Comparison of ENCODE assay signal across 8 mouse cellular contexts in genomic region chr7:138845111-138845510, GRCm38 (mm10). TPM values are rescaled to one million over a fixed set of nuclear protein-coding genes. Genes with fewer than 3 reads are reported as not detected.
DNase-seq lines count a peak whose midpoint lies in the region; ATAC-seq and TF ChIP-seq lines count a peak whose summit lies in the region.

No protein-coding gene starts in this region.

- peak overlapping the region; percentile 98 for H3K4me3 ChIP-seq in lung, embryonic 15.5 days
- H3K4me3 ChIP-seq in lung, adult 2 months (replicated peaks; ENCODE audit: extremely low read depth, low read depth, low read length), result no peak overlapping the region
- H3K4me3 ChIP-seq in embryonic fibroblast, embryonic 13.5 days (ENCODE audit: insufficient read depth, low read length), result peak overlapping the region; percentile 97
- peak overlapping the region; percentile 100 for H3K4me3 ChIP-seq in limb, embryonic 11.5 days (ENCODE audit: low read depth, low read length)
- peak overlapping the region; percentile 98 for H3K4me3 ChIP-seq in neural tube, embryonic 15.5 days (replicated peaks)

- 22% methylated on average over 8 of the region's 8 CpGs for WGBS in lung, embryonic 15.5 days
- WGBS in lung, adult 2 months, result 30% methylated on average over 8 of the region's 8 CpGs
- WGBS in limb, embryonic 11.5 days, result 39% methylated on average over 8 of the region's 8 CpGs
- 39% methylated on average over 8 of the region's 8 CpGs for WGBS in neural tube, embryonic 15.5 days

- H3K36me3 ChIP-seq in lung, embryonic 15.5 days, result 0 out of 2 replicates have a peak, but pooled peaks cover 4% of the 10 kb centered on the region
- peaks cover 2% of the 10 kb centered on the region; the same call in 1 of the 2 replicates for H3K36me3 ChIP-seq in limb, embryonic 11.5 days (ENCODE audit: control insufficient read depth, insufficient read depth, low read length)
- H3K36me3 ChIP-seq in neural tube, embryonic 15.5 days, result peaks cover 4% of the 10 kb centered on the region

- 0 out of 2 replicates have a peak overlapping the region, but pooled peaks have one; percentile 5 for H3K27ac ChIP-seq in lung, embryonic 15.5 days
- no peak overlapping the region for H3K27ac ChIP-seq in embryonic fibroblast, embryonic 13.5 days (ENCODE audit: insufficient read depth, low read length)
- no peak overlapping the region for H3K27ac ChIP-seq in limb, embryonic 11.5 days (replicated peaks; ENCODE audit: low read depth, low read length)
- peak overlapping the region; percentile 98 for H3K27ac ChIP-seq in neural tube, embryonic 15.5 days (replicated peaks)

- H3K9me3 ChIP-seq in lung, embryonic 15.5 days, result no peaks in the 10 kb centered on the region
- no peaks in the 10 kb centered on the region for H3K9me3 ChIP-seq in limb, embryonic 11.5 days (ENCODE audit: control insufficient read depth, low read length)
- H3K9me3 ChIP-seq in neural tube, embryonic 15.5 days (replicated peaks), result no peaks in the 10 kb centered on the region

- H3K27me3 ChIP-seq in lung, embryonic 15.5 days, result no peaks in the 10 kb centered on the region
- no peaks in the 10 kb centered on the region for H3K27me3 ChIP-seq in limb, embryonic 11.5 days (ENCODE audit: control insufficient read depth, insufficient read depth, low read length)
- H3K27me3 ChIP-seq in neural tube, embryonic 15.5 days (replicated peaks), result no peaks in the 10 kb centered on the region

- no peak for TF ChIP-seq POLR2A in lung, adult 2 months (IDR thresholded peaks at IDR 0.05; ENCODE audit: borderline replicate concordance, extremely low read depth, low read depth, low read length)
- TF ChIP-seq POLR2A in embryonic fibroblast, embryonic 13.5 days (IDR thresholded peaks at IDR 0.05; ENCODE audit: low read depth, low read length), result no peak

- no peak for DNase-seq in lung, adult 2 months
- no peak for DNase-seq in limb, embryonic 11.5 days (ENCODE audit: low spot score)
- no peak for DNase-seq in Muller cell, postnatal 12 days (ENCODE audit: inconsistent ontology term)
- no peak for DNase-seq in right cerebral cortex, postnatal 36 days (ENCODE audit: low spot score in 2 of 2)

- TF ChIP-seq CTCF in lung, adult 2 months (IDR thresholded peaks at IDR 0.05; ENCODE audit: insufficient read depth, low read length), result no peak
- TF ChIP-seq CTCF in embryonic fibroblast, embryonic 13.5 days (IDR thresholded peaks at IDR 0.05; ENCODE audit: borderline replicate concordance, insufficient read depth, low read length), result no peak

- no peak for ATAC-seq in lung, embryonic 15.5 days (ENCODE audit: borderline replicate concordance, extremely low read depth, low FRiP score, low TSS enrichment)
- ATAC-seq in limb, embryonic 11.5 days (ENCODE audit: insufficient number of reproducible peaks, low FRiP score, low TSS enrichment, low read depth), result no peak
- ATAC-seq in neural tube, embryonic 15.5 days (ENCODE audit: low FRiP score), result no peak
- no peak for ATAC-seq in monocyte, adult 5-6 weeks (replicated peaks; ENCODE audit: insufficient number of reproducible peaks, low FRiP score, low TSS enrichment, poor library complexity, severe bottlenecking)

- H3K4me2 ChIP-seq in lung, embryonic 15.5 days, result peak overlapping the region; percentile 86
- H3K4me2 ChIP-seq in limb, embryonic 11.5 days (ENCODE audit: low read depth, severe bottlenecking), result peak overlapping the region; percentile 77
- peak overlapping the region; percentile 83 for H3K4me2 ChIP-seq in neural tube, embryonic 15.5 days

- H3K9ac ChIP-seq in lung, embryonic 15.5 days, result peak overlapping the region; percentile 8; the same call in 1 of the 2 replicates
- H3K9ac ChIP-seq in limb, embryonic 11.5 days (ENCODE audit: low read length), result peak overlapping the region; percentile 37
- peak overlapping the region; percentile 97 for H3K9ac ChIP-seq in neural tube, embryonic 15.5 days (replicated peaks)

- peaks cover 32% of the 10 kb centered on the region for H3K4me1 ChIP-seq in lung, embryonic 15.5 days
- H3K4me1 ChIP-seq in lung, adult 2 months (ENCODE audit: control insufficient read depth, insufficient read depth, low read length), result peaks cover 16% of the 10 kb centered on the region
- peaks cover 12% of the 10 kb centered on the region for H3K4me1 ChIP-seq in embryonic fibroblast, embryonic 13.5 days (ENCODE audit: control insufficient read depth, insufficient read depth, low read length)
- peaks cover 8% of the 10 kb centered on the region; the same call in 1 of the 2 replicates for H3K4me1 ChIP-seq in limb, embryonic 11.5 days (ENCODE audit: control insufficient read depth, insufficient read depth, low read length)
- peaks cover 77% of the 10 kb centered on the region for H3K4me1 ChIP-seq in neural tube, embryonic 15.5 days

RNA-seq across cellular contexts. Expression of gene Ppp2r2d, which starts 0.8 kb away (rescaled TPM):
- 38.9 and 41.0 TPM in 2 replicates for polyA plus RNA-seq in lung, embryonic 15.5 days (2015; fragmentation: Nextera tagmentation; extraction: Ambion mirVana)
- polyA plus RNA-seq in lung, adult 2 months (2012; rRNA removed), result 15.3 and 19.3 TPM in 2 replicates
- polyA plus RNA-seq in embryonic fibroblast, embryonic 13.5 days (2011; ENCODE audit: insufficient read length, low read depth, missing spikeins), result 49.2 and 69.8 TPM in 2 replicates
- polyA plus RNA-seq in limb, embryonic 11.5 days (2014; fragmentation: Nextera tagmentation; extraction: Ambion mirVana), result 70.1 and 71.3 TPM in 2 replicates
- 80.1 and 88.2 TPM in 2 replicates for polyA plus RNA-seq in neural tube, embryonic 15.5 days (2015; fragmentation: Nextera tagmentation; extraction: Ambion mirVana)
- 39.1 to 56.7 TPM (median 53.9 TPM) in 3 replicates for total RNA-seq in monocyte, adult 5-6 weeks (2017)

RNA-seq across cellular contexts. Expression of gene Mapk1ip1, which starts 1.0 kb away (rescaled TPM):
- 10.7 and 12.5 TPM in 2 replicates for polyA plus RNA-seq in lung, embryonic 15.5 days (2015; fragmentation: Nextera tagmentation; extraction: Ambion mirVana)
- polyA plus RNA-seq in lung, adult 2 months (2012; rRNA removed), result 50.6 and 51.8 TPM in 2 replicates
- 9.3 and 12.4 TPM in 2 replicates for polyA plus RNA-seq in embryonic fibroblast, embryonic 13.5 days (2011; ENCODE audit: insufficient read length, low read depth, missing spikeins)
- 12.2 and 12.9 TPM in 2 replicates for polyA plus RNA-seq in limb, embryonic 11.5 days (2014; fragmentation: Nextera tagmentation; extraction: Ambion mirVana)
- polyA plus RNA-seq in neural tube, embryonic 15.5 days (2015; fragmentation: Nextera tagmentation; extraction: Ambion mirVana), result 31.5 and 38.2 TPM in 2 replicates
- total RNA-seq in monocyte, adult 5-6 weeks (2017), result 6.5 to 17.5 TPM (median 11.3 TPM) in 3 replicates

Comparison
In these comparisons a context has a peak if more than half of its experiments do, and no peak if none do; other contexts are left out.
1. H3K27ac ChIP-seq: peak in lung, embryonic 15.5 days (single experiment) and neural tube, embryonic 15.5 days (single experiment); none in embryonic fibroblast, embryonic 13.5 days (single experiment) and limb, embryonic 11.5 days (single experiment).
2. H3K9ac ChIP-seq: peak in every context shown above with its lines; median percentile 97 in neural tube, embryonic 15.5 days; 37 in limb, embryonic 11.5 days; 8 in lung, embryonic 15.5 days.
3. Peak in every context shown above with its lines, with median percentiles within 50 percentile points of each other: H3K4me2 ChIP-seq.